Mouse (Mus musculus): ENCODE measurements around the gene Tcte2. TPM values are rescaled to one million over a fixed set of nuclear protein-coding genes. Genes with fewer than 3 reads are reported as not detected.

The Tcte2 gene
- polyA plus RNA-seq, 1 experiment from 2014 or later: 5.9 TPM

GRCm38 (mm10) chr17:13753918-13754317 lies 7.7 kb downstream of the Tcte2 start:
- no peak for ATAC-seq (ENCODE audit: insufficient read depth, low FRiP score)
- Histone ChIP-seq H3K9me3 (replicated peaks; ENCODE audit: control insufficient read depth, low read length) (no peaks in the 10 kb centered on the region), H3K27me3 (ENCODE audit: control insufficient read depth, insufficient read depth, low read length) (no peaks in the 10 kb centered on the region), H3K27ac (ENCODE audit: low read length) (no peak overlapping the region), H3K4me1 (ENCODE audit: control insufficient read depth, insufficient read depth, low read length) (peaks cover 7% of the 10 kb centered on the region; the same call in 1 of the 2 replicates), H3K36me3 (ENCODE audit: control insufficient read depth, insufficient read depth, low read length) (no peaks in the 10 kb centered on the region), H3K9ac (ENCODE audit: low read length) (no peak overlapping the region), H3K4me2 (ENCODE audit: low read depth, low read length) (no peak overlapping the region), H3K4me3 (replicated peaks; ENCODE audit: low read length) (no peak overlapping the region)
- WGBS: 60% methylated on average over 4 of the region's 4 CpGs

GRCm38 (mm10) chr17:13749027-13749426 lies 12.6 kb downstream of the Tcte2 start:
- Histone ChIP-seq H3K4me2 (ENCODE audit: low read depth, low read length) (no peak overlapping the region), H3K4me3 (replicated peaks; ENCODE audit: low read length) (no peak overlapping the region), H3K4me1 (ENCODE audit: control insufficient read depth, insufficient read depth, low read length) (peaks cover 11% of the 10 kb centered on the region), H3K9me3 (replicated peaks; ENCODE audit: control insufficient read depth, low read length) (no peaks in the 10 kb centered on the region), H3K9ac (ENCODE audit: low read length) (no peak overlapping the region), H3K36me3 (ENCODE audit: control insufficient read depth, insufficient read depth, low read length) (no peaks in the 10 kb centered on the region), H3K27ac (ENCODE audit: low read length) (no peak overlapping the region), H3K27me3 (ENCODE audit: control insufficient read depth, insufficient read depth, low read length) (no peaks in the 10 kb centered on the region)
- WGBS: 82% methylated on average over 4 of the region's 4 CpGs
- no peak for ATAC-seq (ENCODE audit: insufficient read depth, low FRiP score)

GRCm38 (mm10) chr17:13747681-13748080 lies 13.9 kb downstream of the Tcte2 start:
- Histone ChIP-seq H3K4me1 (ENCODE audit: control insufficient read depth, insufficient read depth, low read length) (peaks cover 24% of the 10 kb centered on the region), H3K4me3 (replicated peaks; ENCODE audit: low read length) (no peak overlapping the region), H3K9me3 (replicated peaks; ENCODE audit: control insufficient read depth, low read length) (no peaks in the 10 kb centered on the region), H3K36me3 (ENCODE audit: control insufficient read depth, insufficient read depth, low read length) (no peaks in the 10 kb centered on the region), H3K27ac (ENCODE audit: low read length) (no peak overlapping the region), H3K27me3 (ENCODE audit: control insufficient read depth, insufficient read depth, low read length) (no peaks in the 10 kb centered on the region), H3K9ac (ENCODE audit: low read length) (no peak overlapping the region), H3K4me2 (ENCODE audit: low read depth, low read length) (no peak overlapping the region)
- ATAC-seq (ENCODE audit: insufficient read depth, low FRiP score): no peak
- WGBS: 87% methylated on average over 9 of the region's 9 CpGs

GRCm38 (mm10) chr17:13746330-13746729 lies 15.3 kb downstream of the Tcte2 start:
- Histone ChIP-seq H3K4me3 (replicated peaks; ENCODE audit: low read length) (no peak overlapping the region), H3K4me2 (ENCODE audit: low read depth, low read length) (no peak overlapping the region), H3K9ac (ENCODE audit: low read length) (no peak overlapping the region), H3K27ac (ENCODE audit: low read length) (no peak overlapping the region; the same call in 1 of the 2 replicates), H3K4me1 (ENCODE audit: control insufficient read depth, insufficient read depth, low read length) (peaks cover 33% of the 10 kb centered on the region), H3K36me3 (ENCODE audit: control insufficient read depth, insufficient read depth, low read length) (no peaks in the 10 kb centered on the region), H3K9me3 (replicated peaks; ENCODE audit: control insufficient read depth, low read length) (no peaks in the 10 kb centered on the region), H3K27me3 (ENCODE audit: control insufficient read depth, insufficient read depth, low read length) (no peaks in the 10 kb centered on the region)
- ATAC-seq (ENCODE audit: insufficient read depth, low FRiP score): no peak
- WGBS: 69% methylated on average over 6 of the region's 6 CpGs

GRCm38 (mm10) chr17:13745373-13745772 lies 16.3 kb downstream of the Tcte2 start:
- no peaks in the 10 kb centered on the region for H3K9me3 ChIP-seq (replicated peaks; ENCODE audit: control insufficient read depth, low read length)
- H3K4me2 ChIP-seq (ENCODE audit: low read depth, low read length): no peak overlapping the region
- H3K9ac ChIP-seq (ENCODE audit: low read length): no peak overlapping the region
- no peaks in the 10 kb centered on the region for H3K27me3 ChIP-seq (ENCODE audit: control insufficient read depth, insufficient read depth, low read length)
- H3K4me1 ChIP-seq (ENCODE audit: control insufficient read depth, insufficient read depth, low read length): peaks cover 40% of the 10 kb centered on the region
- no peaks in the 10 kb centered on the region for H3K36me3 ChIP-seq (ENCODE audit: control insufficient read depth, insufficient read depth, low read length)
- H3K4me3 ChIP-seq (replicated peaks; ENCODE audit: low read length): no peak overlapping the region
- peak overlapping the region; percentile 97 for H3K27ac ChIP-seq (ENCODE audit: low read length)
- 43% methylated on average over 2 of the region's 2 CpGs for WGBS
- ATAC-seq (ENCODE audit: insufficient read depth, low FRiP score): no peak

GRCm38 (mm10) chr17:13744824-13745223 lies 16.8 kb downstream of the Tcte2 start:
- H3K27ac ChIP-seq (ENCODE audit: low read length): peak overlapping the region; percentile 97
- no peak overlapping the region for H3K4me3 ChIP-seq (replicated peaks; ENCODE audit: low read length)
- 37% methylated on average over 4 of the region's 4 CpGs for WGBS
- H3K9me3 ChIP-seq (replicated peaks; ENCODE audit: control insufficient read depth, low read length): no peaks in the 10 kb centered on the region
- H3K27me3 ChIP-seq (ENCODE audit: control insufficient read depth, insufficient read depth, low read length): no peaks in the 10 kb centered on the region
- H3K9ac ChIP-seq (ENCODE audit: low read length): no peak overlapping the region
- H3K36me3 ChIP-seq (ENCODE audit: control insufficient read depth, insufficient read depth, low read length): no peaks in the 10 kb centered on the region
- peaks cover 40% of the 10 kb centered on the region for H3K4me1 ChIP-seq (ENCODE audit: control insufficient read depth, insufficient read depth, low read length)
- H3K4me2 ChIP-seq (ENCODE audit: low read depth, low read length): no peak overlapping the region
- ATAC-seq (ENCODE audit: insufficient read depth, low FRiP score): no peak; the same call in 1 of the 2 replicates

- Histone ChIP-seq H3K9ac (ENCODE audit: low read length) (no peak overlapping the region), H3K4me2 (ENCODE audit: low read depth, low read length) (no peak overlapping the region), H3K4me3 (replicated peaks; ENCODE audit: low read length) (no peak overlapping the region), H3K27me3 (ENCODE audit: control insufficient read depth, insufficient read depth, low read length) (no peaks in the 10 kb centered on the region), H3K9me3 (replicated peaks; ENCODE audit: control insufficient read depth, low read length) (no peaks in the 10 kb centered on the region), H3K27ac (ENCODE audit: low read length) (peak overlapping the region; percentile 97), H3K4me1 (ENCODE audit: control insufficient read depth, insufficient read depth, low read length) (peaks cover 40% of the 10 kb centered on the region), H3K36me3 (ENCODE audit: control insufficient read depth, insufficient read depth, low read length) (no peaks in the 10 kb centered on the region)
- WGBS: 60% methylated on average over 6 of the region's 6 CpGs
- no peak for ATAC-seq (ENCODE audit: insufficient read depth, low FRiP score)
Observed at GRCm38 (mm10) chr17:13744219-13744618, 17.4 kb downstream of the Tcte2 start.

- ATAC-seq (ENCODE audit: insufficient read depth, low FRiP score): peak; percentile 86
- 24% methylated on average over 5 of the region's 5 CpGs for WGBS
- H3K4me3 ChIP-seq (replicated peaks; ENCODE audit: low read length): no peak overlapping the region
- peak overlapping the region; percentile 65 for H3K9ac ChIP-seq (ENCODE audit: low read length)
- no peaks in the 10 kb centered on the region for H3K9me3 ChIP-seq (replicated peaks; ENCODE audit: control insufficient read depth, low read length)
- H3K36me3 ChIP-seq (ENCODE audit: control insufficient read depth, insufficient read depth, low read length): no peaks in the 10 kb centered on the region
- peak overlapping the region; percentile 97 for H3K27ac ChIP-seq (ENCODE audit: low read length)
- peak overlapping the region; percentile 40 for H3K4me2 ChIP-seq (ENCODE audit: low read depth, low read length)
- no peaks in the 10 kb centered on the region for H3K27me3 ChIP-seq (ENCODE audit: control insufficient read depth, insufficient read depth, low read length)
- peaks cover 40% of the 10 kb centered on the region for H3K4me1 ChIP-seq (ENCODE audit: control insufficient read depth, insufficient read depth, low read length)
Observed at GRCm38 (mm10) chr17:13743709-13744079, 17.9 kb downstream of the Tcte2 start.

- 34% methylated on average over 7 of the region's 7 CpGs for WGBS
- Histone ChIP-seq H3K27ac (ENCODE audit: low read length) (peak overlapping the region; percentile 97), H3K4me2 (ENCODE audit: low read depth, low read length) (peak overlapping the region; percentile 40), H3K4me1 (ENCODE audit: control insufficient read depth, insufficient read depth, low read length) (peaks cover 40% of the 10 kb centered on the region), H3K27me3 (ENCODE audit: control insufficient read depth, insufficient read depth, low read length) (no peaks in the 10 kb centered on the region), H3K4me3 (replicated peaks; ENCODE audit: low read length) (peak overlapping the region; percentile 10; the same call in 1 of the 2 replicates), H3K9ac (ENCODE audit: low read length) (peak overlapping the region; percentile 65), H3K36me3 (ENCODE audit: control insufficient read depth, insufficient read depth, low read length) (no peaks in the 10 kb centered on the region), H3K9me3 (replicated peaks; ENCODE audit: control insufficient read depth, low read length) (no peaks in the 10 kb centered on the region)
- peak; percentile 42; the same call in 1 of the 2 replicates for ATAC-seq (ENCODE audit: insufficient read depth, low FRiP score)
Observed at GRCm38 (mm10) chr17:13742941-13743708, 18.5 kb downstream of the Tcte2 start.

Data from stomach, embryonic 16.5 days (tissue).